Mouse (Mus musculus): Measurements from ENCODE around the gene Faap100. TPM values are rescaled to one million over a fixed set of nuclear protein-coding genes. Genes with fewer than 3 reads are reported as not detected.
"Not testable (repeated sequence)": the region's sequence is repeated elsewhere in the genome, so short reads cannot be mapped to it uniquely, and the experiment has no call there.

Faap100 gene
- polyA plus RNA-seq, 1 experiment from 2014 or later: 29.2 TPM

DNA sequence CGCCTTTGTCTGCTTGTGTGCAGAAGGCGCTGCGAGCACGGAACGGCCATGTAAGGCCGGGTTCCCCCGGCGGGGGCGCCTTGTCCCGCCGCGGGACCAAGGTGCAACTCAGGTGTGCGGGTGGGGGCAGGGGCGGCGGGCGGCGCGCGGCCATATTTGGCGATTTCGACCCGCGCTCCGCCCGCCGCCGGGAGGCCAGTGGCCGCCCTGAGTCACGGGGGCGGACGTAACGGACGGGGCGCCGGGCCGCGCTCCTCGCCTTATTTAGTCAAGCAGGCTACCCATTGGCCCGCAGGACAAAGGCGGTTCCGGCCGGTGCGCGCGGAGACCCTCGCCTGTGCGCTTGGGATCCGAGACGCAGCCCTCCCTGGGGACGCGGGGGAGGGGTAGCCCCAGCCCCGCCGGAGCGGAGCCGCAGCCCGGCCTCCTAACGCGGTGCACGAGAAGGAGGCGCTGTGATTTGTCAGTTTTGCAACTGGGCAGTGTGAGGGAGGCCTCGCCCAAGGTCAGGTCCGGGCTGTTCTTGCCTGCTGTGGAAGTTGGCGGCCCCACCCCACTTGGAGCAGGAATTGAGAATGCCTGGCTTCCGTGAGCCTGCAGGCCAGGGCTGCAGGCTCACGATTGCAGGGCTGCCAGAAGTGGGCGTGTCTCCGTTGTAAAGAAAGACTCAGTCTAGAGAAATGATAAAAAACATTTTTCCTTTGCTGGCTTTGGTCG is 28.4 kb downstream of the Faap100 start:
- H3K27ac ChIP-seq (ENCODE audit: low read depth, low read length): peak overlapping the region; percentile 99
- H3K4me1 ChIP-seq (ENCODE audit: control insufficient read depth, insufficient read depth, low read length): peaks cover 24% of the 10 kb centered on the region
- H3K4me2 ChIP-seq: peak overlapping the region; percentile 96
- peak overlapping the region; percentile 100 for H3K9ac ChIP-seq (ENCODE audit: low read length)
- no peaks in the 10 kb centered on the region; the same call in 1 of the 2 replicates for H3K27me3 ChIP-seq (ENCODE audit: control insufficient read depth, insufficient read depth, low read length)
- WGBS: 1% methylated on average over 58 of the region's 68 CpGs
- peak; percentile 82 for ATAC-seq (ENCODE audit: low FRiP score)
- H3K9me3 ChIP-seq (ENCODE audit: control insufficient read depth, low read length): no peaks in the 10 kb centered on the region
- peak; percentile 99 for DNase-seq (ENCODE audit: low spot score, missing footprints)
- peaks cover 6% of the 10 kb centered on the region for H3K36me3 ChIP-seq (ENCODE audit: control insufficient read depth, insufficient read depth, low read length)
- H3K4me3 ChIP-seq (ENCODE audit: low read depth, low read length): peak overlapping the region; percentile 100

DNA sequence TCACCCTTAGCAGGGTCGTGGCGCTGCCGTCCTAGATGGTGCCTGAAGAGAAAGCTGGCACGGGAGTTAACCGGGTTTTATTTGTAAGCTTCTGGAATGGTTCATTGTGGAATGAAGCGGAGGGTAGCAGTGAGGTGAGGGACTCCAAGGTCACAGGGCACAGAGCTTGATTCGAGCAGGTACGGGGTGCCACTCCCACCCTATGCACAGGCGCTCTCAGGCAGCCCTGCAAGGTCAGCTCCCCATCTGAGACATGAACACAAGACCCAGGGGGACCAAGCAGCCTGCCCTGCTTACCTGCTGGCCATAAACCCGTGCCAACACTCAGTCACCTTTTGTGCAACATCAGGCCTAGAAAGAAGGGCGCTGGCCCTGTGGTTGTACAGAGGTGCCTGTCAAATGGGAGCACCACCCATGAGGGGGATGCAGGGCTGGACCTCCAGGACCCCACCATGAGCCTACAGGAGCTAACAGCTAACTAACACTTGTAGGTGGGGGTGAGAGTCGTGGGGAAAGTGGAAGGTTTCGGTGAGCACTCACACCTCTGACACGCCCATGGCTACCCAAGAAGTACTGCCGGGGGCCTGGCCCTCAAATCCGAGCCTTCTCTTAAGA is 29.1 kb downstream of the Faap100 start:
- H3K27me3 ChIP-seq (ENCODE audit: control insufficient read depth, insufficient read depth, low read length): no peaks in the 10 kb centered on the region; the same call in 1 of the 2 replicates
- peak overlapping the region; percentile 100 for H3K4me3 ChIP-seq (ENCODE audit: low read depth, low read length)
- H3K36me3 ChIP-seq (ENCODE audit: control insufficient read depth, insufficient read depth, low read length): peaks cover 8% of the 10 kb centered on the region
- peak; percentile 97 for DNase-seq (ENCODE audit: low spot score, missing footprints)
- peak overlapping the region; percentile 100 for H3K9ac ChIP-seq (ENCODE audit: low read length)
- peak overlapping the region; percentile 99 for H3K27ac ChIP-seq (ENCODE audit: low read depth, low read length)
- H3K9me3 ChIP-seq (ENCODE audit: control insufficient read depth, low read length): no peaks in the 10 kb centered on the region
- peaks cover 25% of the 10 kb centered on the region for H3K4me1 ChIP-seq (ENCODE audit: control insufficient read depth, insufficient read depth, low read length)
- peak overlapping the region; percentile 96 for H3K4me2 ChIP-seq
- peak; percentile 10 for ATAC-seq (ENCODE audit: low FRiP score)
- WGBS: 5% methylated on average over 16 of the region's 16 CpGs

GRCm38 (mm10) chr11:120348684-120349370 is 29.7 kb downstream of the Faap100 start:
- H3K27ac ChIP-seq (ENCODE audit: low read depth, low read length): peak overlapping the region; percentile 99
- no peaks in the 10 kb centered on the region for H3K9me3 ChIP-seq (ENCODE audit: control insufficient read depth, low read length)
- H3K4me2 ChIP-seq: peak overlapping the region; percentile 96
- peak overlapping the region; percentile 100 for H3K9ac ChIP-seq (ENCODE audit: low read length)
- WGBS: 2% methylated on average over 43 of the region's 53 CpGs
- peak; percentile 97 for DNase-seq (ENCODE audit: low spot score, missing footprints)
- no peaks in the 10 kb centered on the region; the same call in 1 of the 2 replicates for H3K27me3 ChIP-seq (ENCODE audit: control insufficient read depth, insufficient read depth, low read length)
- H3K4me1 ChIP-seq (ENCODE audit: control insufficient read depth, insufficient read depth, low read length): peaks cover 25% of the 10 kb centered on the region
- peak overlapping the region; percentile 100 for H3K4me3 ChIP-seq (ENCODE audit: low read depth, low read length)
- H3K36me3 ChIP-seq (ENCODE audit: control insufficient read depth, insufficient read depth, low read length): peaks cover 8% of the 10 kb centered on the region
- peak; percentile 60 for ATAC-seq (ENCODE audit: low FRiP score)

DNA sequence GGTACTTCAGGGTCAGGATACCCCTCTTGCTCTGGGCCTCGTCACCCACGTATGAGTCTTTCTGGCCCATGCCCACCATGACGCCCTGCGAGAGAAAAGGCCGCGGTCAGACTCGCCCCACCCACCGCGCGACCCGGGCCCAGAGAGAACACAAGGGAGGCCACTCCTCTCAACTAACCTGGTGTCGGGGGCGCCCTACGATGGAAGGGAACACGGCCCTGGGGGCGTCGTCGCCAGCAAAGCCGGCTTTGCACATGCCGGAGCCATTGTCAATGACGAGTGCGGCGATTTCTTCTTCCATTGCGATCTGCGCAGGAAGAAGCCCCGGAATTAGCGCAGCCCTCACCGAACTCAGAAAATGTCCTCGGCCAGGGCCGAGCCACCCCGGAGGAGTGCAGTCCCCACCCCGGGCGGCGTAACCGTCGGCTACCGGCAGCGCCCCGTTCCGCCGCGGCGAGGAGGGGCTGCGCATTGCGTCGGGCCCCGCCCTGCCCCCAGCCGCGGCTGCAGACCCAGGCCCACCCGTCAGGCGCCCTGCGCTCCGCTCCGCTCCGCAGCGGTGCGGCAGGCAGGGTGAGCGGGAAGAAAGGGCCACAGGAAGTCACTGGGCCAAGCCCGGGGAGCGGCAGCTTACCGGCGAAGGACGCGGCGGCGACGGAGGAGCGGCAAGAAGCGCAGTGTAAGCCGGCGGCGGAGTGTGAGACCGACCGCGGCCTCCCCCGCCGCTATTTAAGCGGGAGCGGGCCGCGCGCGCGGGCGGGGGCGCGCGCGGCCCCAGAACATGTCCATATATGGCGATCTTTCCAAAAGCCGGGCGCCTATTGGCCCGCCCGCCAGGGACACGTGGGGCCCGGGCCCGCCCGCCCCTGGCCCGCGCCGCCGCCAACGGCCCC is 30.5 kb downstream of the Faap100 start, which contains the start of gene Actg1:
Gene Actg1, minus strand, starts transcription at position 752 of the 893 bp plus-strand sequence.
- Histone ChIP-seq H3K27me3 (ENCODE audit: control insufficient read depth, insufficient read depth, low read length) (no peaks in the 10 kb centered on the region; the same call in 1 of the 2 replicates), H3K4me2 (peak within 1 kb of the TSS; percentile 96), H3K9ac (ENCODE audit: low read length) (peak within 1 kb of the TSS; percentile 100), H3K9me3 (ENCODE audit: control insufficient read depth, low read length) (no peaks in the 10 kb centered on the region), H3K4me1 (ENCODE audit: control insufficient read depth, insufficient read depth, low read length) (peaks cover 25% of the 10 kb centered on the region), H3K36me3 (ENCODE audit: control insufficient read depth, insufficient read depth, low read length) (peaks cover 8% of the 10 kb centered on the region), H3K27ac (ENCODE audit: low read depth, low read length) (peak within 1 kb of the TSS; percentile 99), H3K4me3 (ENCODE audit: low read depth, low read length) (peak within 1 kb of the TSS; percentile 100)
- WGBS: 3% methylated on average over 88 of the region's 103 CpGs
- ATAC-seq (ENCODE audit: low FRiP score) (peak; percentile 84), DNase-seq (ENCODE audit: low spot score, missing footprints) (peak; percentile 99)

DNA sequence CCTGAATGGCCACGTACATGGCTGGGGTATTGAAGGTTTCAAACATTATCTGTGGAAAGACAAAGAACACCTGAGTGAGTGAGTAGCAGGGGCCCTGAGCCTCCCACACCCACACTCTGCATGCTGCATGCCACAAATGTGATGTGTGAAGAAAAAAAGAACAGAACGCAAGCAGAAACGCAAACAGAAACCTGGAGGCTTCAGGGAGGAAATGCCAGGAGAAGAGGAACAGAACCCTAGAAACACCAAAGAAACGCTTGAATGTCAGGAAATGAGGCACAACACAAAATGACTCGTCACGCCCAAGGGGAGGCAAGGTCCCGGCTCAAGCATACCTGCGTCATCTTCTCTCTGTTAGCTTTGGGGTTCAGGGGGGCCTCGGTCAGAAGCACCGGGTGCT is 31.3 kb downstream of the Faap100 start:
- Histone ChIP-seq H3K27ac (ENCODE audit: low read depth, low read length) (no peak overlapping the region), H3K4me2 (peak overlapping the region; percentile 96), H3K27me3 (ENCODE audit: control insufficient read depth, insufficient read depth, low read length) (no peaks in the 10 kb centered on the region), H3K9ac (ENCODE audit: low read length) (peak overlapping the region; percentile 100), H3K4me1 (ENCODE audit: control insufficient read depth, insufficient read depth, low read length) (peaks cover 25% of the 10 kb centered on the region), H3K4me3 (ENCODE audit: low read depth, low read length) (peak overlapping the region; percentile 100), H3K9me3 (ENCODE audit: control insufficient read depth, low read length) (no peaks in the 10 kb centered on the region), H3K36me3 (ENCODE audit: control insufficient read depth, insufficient read depth, low read length) (peaks cover 8% of the 10 kb centered on the region)
- DNase-seq (ENCODE audit: low spot score, missing footprints): peak; percentile 88
- no peak for ATAC-seq (ENCODE audit: low FRiP score)
- WGBS: 11% methylated on average over 10 of the region's 10 CpGs

GRCm38 (mm10) chr11:120346383-120347034 is 32.1 kb downstream of the Faap100 start:
- H3K36me3 ChIP-seq (ENCODE audit: control insufficient read depth, insufficient read depth, low read length); H3K9me3 ChIP-seq (ENCODE audit: control insufficient read depth, low read length); H3K27ac ChIP-seq (ENCODE audit: low read depth, low read length); ATAC-seq (ENCODE audit: low FRiP score); H3K27me3 ChIP-seq (ENCODE audit: control insufficient read depth, insufficient read depth, low read length): not testable (repeated sequence)
- peak overlapping the region; percentile 37 for H3K4me3 ChIP-seq (ENCODE audit: low read depth, low read length)
- H3K4me1 ChIP-seq (ENCODE audit: control insufficient read depth, insufficient read depth, low read length): peaks cover 25% of the 10 kb centered on the region
- peak overlapping the region; percentile 56 for H3K4me2 ChIP-seq
- H3K9ac ChIP-seq (ENCODE audit: low read length): peak overlapping the region; percentile 55
- WGBS: 83% methylated on average over 10 of the region's 13 CpGs
- DNase-seq (ENCODE audit: low spot score, missing footprints): peak; percentile 88

GRCm38 (mm10) chr11:120345067-120345681 is 33.4 kb downstream of the Faap100 start:
- Histone ChIP-seq H3K27ac (ENCODE audit: low read depth, low read length) (peak overlapping the region; percentile 27; the same call in 1 of the 2 replicates), H3K4me2 (peak overlapping the region; percentile 27), H3K36me3 (ENCODE audit: control insufficient read depth, insufficient read depth, low read length) (peaks cover 8% of the 10 kb centered on the region), H3K27me3 (ENCODE audit: control insufficient read depth, insufficient read depth, low read length) (no peaks in the 10 kb centered on the region), H3K4me1 (ENCODE audit: control insufficient read depth, insufficient read depth, low read length) (peaks cover 16% of the 10 kb centered on the region; the same call in 1 of the 2 replicates), H3K9me3 (ENCODE audit: control insufficient read depth, low read length) (no peaks in the 10 kb centered on the region; the same call in 1 of the 2 replicates), H3K9ac (ENCODE audit: low read length) (peak overlapping the region; percentile 18; the same call in 1 of the 2 replicates), H3K4me3 (ENCODE audit: low read depth, low read length) (no peak overlapping the region)
- peak; percentile 95 for DNase-seq (ENCODE audit: low spot score, missing footprints)
- WGBS: 32% methylated on average over 1 of the region's 1 CpGs
- ATAC-seq (ENCODE audit: low FRiP score): no peak

Data from midbrain, embryonic 11.5 days (tissue).